Mouse (Mus musculus): ENCODE measurements around the gene Prpf6. TPM values are rescaled to one million over a fixed set of nuclear protein-coding genes. Genes with fewer than 3 reads are reported as not detected.

Gene Prpf6
- polyA plus RNA-seq, 1 experiment from 2014 or later = 79.3 TPM

DNA sequence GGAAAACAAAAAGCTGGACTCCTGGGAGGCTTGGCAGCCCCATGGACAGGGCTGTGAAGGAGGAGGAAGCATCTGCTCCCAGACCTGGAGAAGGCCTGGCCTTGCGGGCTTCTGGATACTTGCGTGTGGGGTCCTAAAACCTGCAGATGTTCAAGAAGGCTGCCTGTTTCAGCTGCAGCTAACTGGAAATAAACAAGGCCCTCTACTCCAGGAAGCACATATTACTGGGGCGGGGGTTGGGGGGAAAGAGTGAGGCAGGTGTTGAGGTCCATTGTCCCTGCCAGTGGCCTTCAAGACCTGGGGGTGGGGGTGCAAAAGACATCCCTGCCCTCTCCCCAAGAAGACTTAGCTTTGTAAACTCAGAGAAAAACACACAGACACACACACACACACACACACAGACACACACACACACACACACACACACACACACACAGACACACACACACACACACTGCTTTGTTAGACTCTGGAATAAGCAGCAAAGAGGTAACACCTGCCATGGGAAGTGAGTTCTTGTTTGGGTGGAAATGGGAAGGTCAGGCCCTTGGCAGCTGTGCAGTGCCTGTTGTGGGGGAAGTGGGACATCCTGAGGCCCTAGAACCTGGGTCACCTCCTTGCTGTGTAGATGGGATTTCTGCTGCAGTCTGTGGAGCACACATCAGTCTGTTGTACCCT lies 71.1 kb downstream of the Prpf6 start:
- Histone ChIP-seq H3K36me3 (0 out of 2 replicates have a peak, but pooled peaks cover 4% of the 10 kb centered on the region), H3K27ac (peak overlapping the region; percentile 68), H3K4me3 (replicated peaks) (no peak overlapping the region), H3K9me3 (no peaks in the 10 kb centered on the region), H3K27me3 (peaks cover 3% of the 10 kb centered on the region), H3K4me2 (no peak overlapping the region), H3K9ac (replicated peaks) (no peak overlapping the region), H3K4me1 (replicated peaks) (peaks cover 28% of the 10 kb centered on the region)
- 76% methylated on average over 3 of the region's 3 CpGs for WGBS
- ATAC-seq (ENCODE audit: insufficient number of reproducible peaks, insufficient read depth, low FRiP score, low TSS enrichment, low read depth) = no peak

DNA sequence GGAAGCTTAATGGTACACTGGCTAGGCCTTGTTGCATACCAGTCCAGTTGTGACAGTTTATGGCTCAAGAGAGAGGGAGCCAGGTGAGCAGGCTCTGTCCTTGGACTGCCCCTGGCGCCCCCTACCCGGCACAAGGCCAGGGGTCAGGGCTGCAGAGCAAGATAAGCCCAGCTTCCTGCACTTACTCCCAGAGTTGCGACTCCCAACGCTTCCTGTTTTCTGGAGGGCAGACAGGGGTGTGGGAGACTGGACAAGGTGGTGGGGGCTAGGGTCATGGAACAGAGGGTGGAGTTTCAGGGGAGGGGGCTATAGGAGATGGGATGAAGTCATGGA lies 71.6 kb downstream of the Prpf6 start:
- WGBS = 19% methylated on average over 4 of the region's 4 CpGs
- Histone ChIP-seq H3K9ac (replicated peaks) (no peak overlapping the region), H3K36me3 (0 out of 2 replicates have a peak, but pooled peaks cover 2% of the 10 kb centered on the region), H3K4me2 (no peak overlapping the region), H3K4me3 (replicated peaks) (no peak overlapping the region), H3K27ac (peak overlapping the region; percentile 64), H3K4me1 (replicated peaks) (peaks cover 28% of the 10 kb centered on the region), H3K27me3 (peaks cover 8% of the 10 kb centered on the region), H3K9me3 (no peaks in the 10 kb centered on the region)
- no peak for ATAC-seq (ENCODE audit: insufficient number of reproducible peaks, insufficient read depth, low FRiP score, low TSS enrichment, low read depth)

DNA sequence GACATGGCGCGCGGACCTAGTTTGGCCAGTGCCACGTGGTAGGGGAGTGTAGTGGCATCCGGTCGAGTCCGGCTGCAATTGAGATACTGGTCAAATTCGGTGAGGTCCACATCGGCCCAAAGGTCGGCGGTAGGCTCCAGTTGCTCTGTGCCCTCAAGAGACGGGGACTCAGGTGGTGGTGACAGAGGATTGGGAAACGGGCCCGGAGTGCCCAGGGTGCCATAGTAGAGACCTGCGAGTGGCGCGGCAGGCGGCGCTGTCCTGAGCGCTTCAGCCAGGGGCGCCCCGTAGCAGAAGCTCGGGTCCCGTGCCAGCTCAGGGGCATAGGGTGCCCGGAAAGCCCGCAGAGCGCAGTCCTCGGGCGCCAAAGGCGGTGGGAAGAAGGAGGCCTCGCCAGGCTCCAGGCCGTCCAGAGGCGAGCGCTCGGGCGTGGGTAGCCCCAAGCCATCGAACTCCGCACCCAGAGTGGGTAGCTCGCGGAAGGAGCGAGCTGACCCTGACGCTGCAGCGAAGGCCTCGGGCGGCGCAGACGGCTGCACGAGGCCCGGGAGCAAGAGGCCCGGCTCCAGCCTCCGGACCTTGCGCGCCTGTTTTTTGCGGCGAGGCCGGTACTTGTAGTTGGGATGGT lies 78.7 kb downstream of the Prpf6 start:
- H3K27me3 ChIP-seq = peaks cover 69% of the 10 kb centered on the region
- 4% methylated on average over 54 of the region's 56 CpGs for WGBS

DNA sequence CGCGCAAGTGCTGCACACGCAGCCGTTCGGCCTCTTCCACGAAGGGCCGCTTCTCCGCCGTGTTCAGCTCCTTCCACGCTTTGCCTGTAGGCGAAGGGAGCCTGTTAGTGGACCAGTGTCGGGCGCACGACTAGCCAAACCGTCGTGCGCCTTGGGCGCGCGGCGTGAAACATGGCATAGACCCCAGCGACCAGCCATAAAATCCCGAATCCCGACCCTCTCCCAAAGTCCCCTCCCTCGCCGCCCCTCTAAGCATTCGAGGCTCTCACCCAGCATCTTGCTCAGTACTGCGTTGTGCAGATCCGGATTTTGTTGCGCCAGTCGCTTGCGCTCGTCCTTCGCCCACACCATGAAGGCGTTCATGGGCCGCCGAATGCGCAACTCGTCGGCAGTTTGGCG lies 79.2 kb downstream of the Prpf6 start:
- no peaks in the 10 kb centered on the region for H3K36me3 ChIP-seq
- WGBS = 1% methylated on average over 41 of the region's 41 CpGs
- H3K4me2 ChIP-seq = peak overlapping the region; percentile 77
- 0 out of 2 replicates have a peak overlapping the region, but pooled peaks have one; percentile 12 for H3K27ac ChIP-seq
- peak overlapping the region; percentile 60 for H3K9ac ChIP-seq (replicated peaks)
- H3K4me1 ChIP-seq (replicated peaks) = peaks cover 39% of the 10 kb centered on the region
- H3K27me3 ChIP-seq = peaks cover 69% of the 10 kb centered on the region
- H3K4me3 ChIP-seq (replicated peaks) = peak overlapping the region; percentile 56
- H3K9me3 ChIP-seq = no peaks in the 10 kb centered on the region
- ATAC-seq (ENCODE audit: insufficient number of reproducible peaks, insufficient read depth, low FRiP score, low TSS enrichment, low read depth) = no peak

More for the DNA sequence above, 78.7 kb downstream of the Prpf6 start:
- Histone ChIP-seq H3K9me3 (no peaks in the 10 kb centered on the region), H3K9ac (replicated peaks) (peak overlapping the region; percentile 60), H3K27ac (0 out of 2 replicates have a peak overlapping the region, but pooled peaks have one; percentile 12), H3K4me2 (peak overlapping the region; percentile 77), H3K4me1 (replicated peaks) (peaks cover 34% of the 10 kb centered on the region), H3K36me3 (no peaks in the 10 kb centered on the region), H3K4me3 (replicated peaks) (peak overlapping the region; percentile 56)
- ATAC-seq (ENCODE audit: insufficient number of reproducible peaks, insufficient read depth, low FRiP score, low TSS enrichment, low read depth) = no peak; the same call in 1 of the 2 replicates

DNA sequence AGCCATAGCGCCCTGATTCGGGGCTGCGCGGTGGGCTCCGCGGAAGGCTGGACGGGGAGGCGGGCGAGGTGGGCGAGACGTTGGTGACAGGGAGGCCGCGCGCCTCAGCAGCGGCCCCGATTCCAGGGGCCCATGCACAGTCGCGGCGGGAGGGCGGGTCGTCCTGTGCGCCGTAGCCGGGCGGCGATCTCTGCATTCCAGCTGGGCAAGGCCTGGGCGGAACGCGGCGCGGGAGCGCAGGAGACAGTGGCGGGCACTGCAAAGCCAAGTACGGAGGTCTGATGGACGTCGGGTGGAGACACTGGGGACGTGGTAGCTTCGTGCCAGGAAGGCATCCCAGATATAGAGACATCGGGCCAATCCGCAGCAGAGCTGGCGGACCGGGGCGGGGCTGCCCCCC lies 79.7 kb downstream of the Prpf6 start, which contains the start of gene Sox18:
Gene Sox18 (minus strand): TSS at position 315 of the 400 bp plus-strand sequence.
- Histone ChIP-seq H3K4me1 (replicated peaks) (peaks cover 43% of the 10 kb centered on the region), H3K9ac (replicated peaks) (peak within 1 kb of the TSS; percentile 60), H3K4me3 (replicated peaks) (peak within 1 kb of the TSS; percentile 56), H3K27me3 (peaks cover 69% of the 10 kb centered on the region), H3K27ac (0 out of 2 replicates have a peak within 1 kb of the TSS, but pooled peaks have one; percentile 12), H3K4me2 (peak within 1 kb of the TSS; percentile 77), H3K9me3 (no peaks in the 10 kb centered on the region), H3K36me3 (no peaks in the 10 kb centered on the region)
- 1% methylated on average over 43 of the region's 43 CpGs for WGBS
- no peak for ATAC-seq (ENCODE audit: insufficient number of reproducible peaks, insufficient read depth, low FRiP score, low TSS enrichment, low read depth)

DNA sequence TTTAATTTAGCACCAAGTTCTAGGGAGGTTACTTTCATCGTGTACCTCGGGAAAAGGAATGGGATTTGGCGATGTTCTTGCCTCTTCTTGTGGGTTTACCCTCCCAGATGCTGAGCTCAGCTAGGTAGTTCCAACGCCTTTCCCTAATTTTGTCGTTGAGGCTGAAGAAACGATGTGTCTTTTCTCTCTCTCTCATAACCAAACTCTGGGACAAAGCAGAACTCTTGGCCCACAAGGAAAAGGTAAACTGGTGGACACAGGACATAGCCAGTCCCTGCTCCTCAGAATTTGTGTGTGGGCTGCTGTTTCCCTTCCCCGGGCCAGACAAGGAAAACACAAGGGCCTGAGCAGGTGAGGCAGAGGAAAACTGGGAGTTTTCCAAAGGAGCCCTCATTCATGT lies 80.3 kb downstream of the Prpf6 start:
- peaks cover 45% of the 10 kb centered on the region for H3K4me1 ChIP-seq (replicated peaks)
- no peak overlapping the region for H3K9ac ChIP-seq (replicated peaks)
- 31% methylated on average over 7 of the region's 7 CpGs for WGBS
- no peak for ATAC-seq (ENCODE audit: insufficient number of reproducible peaks, insufficient read depth, low FRiP score, low TSS enrichment, low read depth)
- H3K36me3 ChIP-seq = no peaks in the 10 kb centered on the region
- H3K4me2 ChIP-seq = peak overlapping the region; percentile 77
- peak overlapping the region; percentile 56 for H3K4me3 ChIP-seq (replicated peaks)
- H3K27ac ChIP-seq = no peak overlapping the region
- no peaks in the 10 kb centered on the region for H3K9me3 ChIP-seq
- H3K27me3 ChIP-seq = peaks cover 69% of the 10 kb centered on the region

DNA sequence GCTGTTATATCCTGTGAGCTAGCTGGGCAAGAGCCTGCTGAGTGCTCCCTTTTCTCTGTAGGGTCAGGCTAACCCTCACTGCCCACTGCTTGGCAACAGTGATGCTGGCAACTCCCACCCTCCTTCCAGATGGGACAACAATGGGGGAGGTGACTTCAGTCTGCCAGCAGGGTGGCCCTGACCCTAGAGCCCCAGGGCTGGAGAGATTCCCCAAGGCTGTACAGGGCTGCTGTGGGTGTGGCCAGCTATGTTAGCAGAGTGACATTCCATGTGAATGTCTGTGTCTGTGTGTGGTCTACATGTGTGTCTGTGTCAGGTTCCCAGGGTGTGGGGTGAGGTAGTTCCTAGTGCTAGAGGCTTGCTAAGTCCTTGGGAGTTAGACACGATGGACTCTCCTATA lies 81.8 kb downstream of the Prpf6 start:
- no peak overlapping the region for H3K4me3 ChIP-seq (replicated peaks)
- H3K27ac ChIP-seq = no peak overlapping the region
- H3K9me3 ChIP-seq = no peaks in the 10 kb centered on the region
- peaks cover 59% of the 10 kb centered on the region for H3K27me3 ChIP-seq
- no peak overlapping the region for H3K4me2 ChIP-seq
- H3K9ac ChIP-seq (replicated peaks) = no peak overlapping the region
- H3K36me3 ChIP-seq = no peaks in the 10 kb centered on the region
- peaks cover 47% of the 10 kb centered on the region for H3K4me1 ChIP-seq (replicated peaks)
- ATAC-seq (ENCODE audit: insufficient number of reproducible peaks, insufficient read depth, low FRiP score, low TSS enrichment, low read depth) = no peak
- 58% methylated on average over 1 of the region's 1 CpGs for WGBS

DNA sequence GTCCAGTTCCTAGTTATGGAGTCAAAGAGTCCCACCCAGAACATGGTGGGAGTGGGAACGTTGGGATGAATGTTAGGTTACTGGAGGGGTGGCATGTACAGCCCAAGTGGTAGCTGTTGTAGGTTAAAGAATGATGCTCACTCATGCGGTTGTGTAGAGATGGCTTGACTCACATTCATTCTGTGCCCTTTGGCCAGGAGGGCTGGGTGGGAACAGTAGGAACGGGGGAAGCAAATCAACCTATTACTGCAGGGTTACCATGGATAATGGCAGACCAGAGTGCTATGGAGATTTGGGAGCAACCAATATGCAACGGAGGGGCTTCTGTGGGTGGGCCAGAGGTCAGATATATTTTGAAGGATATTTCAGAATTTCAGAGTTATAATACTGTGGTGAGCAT lies 83.3 kb downstream of the Prpf6 start:
- 83% methylated on average over 4 of the region's 4 CpGs for WGBS
- no peak for ATAC-seq (ENCODE audit: insufficient number of reproducible peaks, insufficient read depth, low FRiP score, low TSS enrichment, low read depth)
- Histone ChIP-seq H3K27ac (no peak overlapping the region), H3K9me3 (no peaks in the 10 kb centered on the region), H3K4me1 (replicated peaks) (peaks cover 56% of the 10 kb centered on the region), H3K27me3 (peaks cover 45% of the 10 kb centered on the region), H3K4me3 (replicated peaks) (no peak overlapping the region), H3K4me2 (no peak overlapping the region), H3K9ac (replicated peaks) (no peak overlapping the region), H3K36me3 (no peaks in the 10 kb centered on the region)

DNA sequence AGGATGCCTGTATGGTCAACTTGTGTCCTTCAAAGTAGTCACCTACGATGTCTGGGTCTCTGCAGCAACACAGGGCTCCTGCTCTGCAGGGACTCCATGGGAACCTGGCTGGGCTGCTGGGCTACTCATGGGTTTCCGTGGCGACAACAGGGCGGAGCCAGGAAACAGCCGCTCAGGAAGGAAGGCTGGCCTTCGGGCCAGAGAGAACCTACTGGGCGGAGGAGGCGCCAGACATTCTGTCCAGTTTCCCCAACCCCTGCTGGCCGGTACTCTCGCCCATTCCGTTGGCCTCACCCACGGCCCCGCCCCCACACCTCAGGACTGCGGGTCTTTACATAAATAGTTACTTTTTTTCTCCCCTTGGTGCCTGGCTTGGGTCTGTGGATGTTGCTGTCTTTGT lies 83.8 kb downstream of the Prpf6 start:
- 2% methylated on average over 14 of the region's 14 CpGs for WGBS
- no peak for ATAC-seq (ENCODE audit: insufficient number of reproducible peaks, insufficient read depth, low FRiP score, low TSS enrichment, low read depth)
- Histone ChIP-seq H3K9me3 (no peaks in the 10 kb centered on the region), H3K4me2 (peak overlapping the region; percentile 51), H3K4me3 (replicated peaks) (no peak overlapping the region; the same call in 1 of the 2 replicates), H3K27ac (no peak overlapping the region; the same call in 1 of the 2 replicates), H3K36me3 (no peaks in the 10 kb centered on the region), H3K9ac (replicated peaks) (peak overlapping the region; percentile 27), H3K4me1 (replicated peaks) (peaks cover 51% of the 10 kb centered on the region), H3K27me3 (peaks cover 40% of the 10 kb centered on the region)

DNA sequence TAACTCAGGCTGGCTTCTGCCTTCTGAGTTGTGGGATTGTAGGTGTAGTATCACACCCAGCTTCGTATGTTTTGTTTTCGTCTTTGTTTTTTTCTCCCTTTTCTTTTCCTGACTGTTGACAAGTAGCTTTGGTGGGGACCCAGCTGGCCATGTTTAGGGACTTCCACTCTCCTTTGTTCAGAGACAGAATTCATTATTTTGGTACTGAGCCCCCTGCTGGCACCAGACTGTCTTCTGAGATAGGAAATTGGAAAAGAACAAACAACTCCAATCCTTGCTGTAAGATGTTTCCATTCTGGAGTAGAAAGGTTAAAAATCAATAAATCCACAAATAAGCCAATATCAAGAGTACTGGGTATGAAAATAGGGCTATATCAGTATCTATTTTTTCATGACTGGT lies 84.8 kb downstream of the Prpf6 start:
- WGBS = 63% methylated on average over 2 of the region's 2 CpGs
- H3K9ac ChIP-seq (replicated peaks) = no peak overlapping the region
- peaks cover 52% of the 10 kb centered on the region for H3K4me1 ChIP-seq (replicated peaks)
- H3K9me3 ChIP-seq = no peaks in the 10 kb centered on the region
- H3K36me3 ChIP-seq = no peaks in the 10 kb centered on the region
- H3K4me2 ChIP-seq = no peak overlapping the region
- peaks cover 30% of the 10 kb centered on the region for H3K27me3 ChIP-seq
- no peak for ATAC-seq (ENCODE audit: insufficient number of reproducible peaks, insufficient read depth, low FRiP score, low TSS enrichment, low read depth)
- no peak overlapping the region for H3K27ac ChIP-seq
- H3K4me3 ChIP-seq (replicated peaks) = no peak overlapping the region

DNA sequence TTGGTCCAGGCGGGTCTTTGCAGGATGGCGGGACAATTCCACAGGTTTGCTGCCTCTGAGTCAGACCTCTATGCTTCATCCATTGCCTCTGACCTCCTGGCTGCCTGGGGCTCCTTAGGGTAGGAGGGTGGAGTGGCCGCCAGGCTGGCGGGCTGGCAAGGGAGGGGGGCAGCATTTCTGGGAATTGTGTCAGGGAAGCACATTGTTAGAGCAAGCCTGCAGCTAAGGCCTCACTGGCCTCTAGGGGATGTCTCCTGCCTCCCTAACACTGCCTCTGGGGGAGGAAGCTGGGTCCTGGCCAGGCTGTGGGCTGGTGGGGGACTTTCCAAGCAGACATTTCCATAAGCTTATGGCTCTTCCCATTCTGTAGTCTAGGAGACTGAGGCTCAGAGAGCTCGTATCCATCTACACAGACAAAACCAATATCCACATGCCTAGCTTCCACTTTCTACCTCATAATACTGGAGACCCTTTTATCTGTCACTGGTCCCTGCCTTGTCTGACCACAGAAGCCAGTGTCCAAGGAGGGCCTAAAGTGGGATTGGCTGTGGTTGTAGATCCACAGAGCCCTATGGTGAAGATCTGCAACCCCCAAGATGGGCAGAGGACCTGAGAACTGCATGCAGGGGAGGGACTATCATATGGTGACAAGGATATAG lies 85.6 kb downstream of the Prpf6 start:
- Histone ChIP-seq H3K27ac (0 out of 2 replicates have a peak overlapping the region, but pooled peaks have one; percentile 3), H3K9me3 (no peaks in the 10 kb centered on the region), H3K27me3 (peaks cover 22% of the 10 kb centered on the region), H3K9ac (replicated peaks) (no peak overlapping the region), H3K4me1 (replicated peaks) (peaks cover 49% of the 10 kb centered on the region), H3K4me2 (no peak overlapping the region), H3K36me3 (no peaks in the 10 kb centered on the region), H3K4me3 (replicated peaks) (no peak overlapping the region)
- no peak for ATAC-seq (ENCODE audit: insufficient number of reproducible peaks, insufficient read depth, low FRiP score, low TSS enrichment, low read depth)
- WGBS = 63% methylated on average over 5 of the region's 5 CpGs

Measured in limb, embryonic 12.5 days (tissue).